Mouse (Mus musculus) neural tube, embryonic 15.5 days (tissue): Measurements from ENCODE around the gene Gm10643. TPM values are rescaled to one million over a fixed set of nuclear protein-coding genes. Genes with fewer than 3 reads are reported as not detected.

ENCODE experiments used
- ATAC-seq: fragments of 200-750 bp; cut with Nextera tagmentation; 2 replicates; pipeline ENCODE4 v1.8.0; 2017; ENCODE audit warnings: mild to moderate bottlenecking, moderate TSS enrichment, moderate library complexity; ENCODE audit not compliant: low FRiP score
- H3K27ac ChIP-seq: fragments of 300-500 bp; sonication (generic); replicated peaks from 2 replicates; pipeline ENCODE4 v1.5.1; 2015; ENCODE audit warnings: mild to moderate bottlenecking, inconsistent platforms
- H3K27me3 ChIP-seq: fragments of 300-500 bp; sonication (generic); replicated peaks from 2 replicates; pipeline ENCODE4 v1.6.1; 2015; ENCODE audit warnings: inconsistent platforms
- H3K36me3 ChIP-seq: fragments of 300-500 bp; sonication (generic); 2 replicates; pipeline ENCODE4 v1.6.1; 2015; ENCODE audit warnings: inconsistent platforms
- H3K4me1 ChIP-seq: fragments of 300-500 bp; sonication (generic); 2 replicates; pipeline ENCODE4 v1.6.1; 2015; ENCODE audit warnings: inconsistent platforms
- H3K4me2 ChIP-seq: fragments of 300-500 bp; sonication (generic); 2 replicates; pipeline ENCODE4 v1.6.1; 2015; ENCODE audit warnings: inconsistent platforms, mild to moderate bottlenecking, moderate library complexity
- H3K4me3 ChIP-seq: fragments of 300-500 bp; sonication (generic); replicated peaks from 2 replicates; pipeline ENCODE4 v1.5.1; 2015; ENCODE audit warnings: mild to moderate bottlenecking, inconsistent platforms
- H3K9ac ChIP-seq: fragments of 300-500 bp; sonication (generic); replicated peaks from 2 replicates; pipeline ENCODE4 v1.6.1; 2015; ENCODE audit warnings: mild to moderate bottlenecking, inconsistent platforms
- H3K9me3 ChIP-seq: fragments of 300-500 bp; sonication (generic); replicated peaks from 2 replicates; pipeline ENCODE4 v1.6.1; 2016; ENCODE audit warnings: inconsistent platforms
- WGBS: fragments of 180-500 bp; shearing (Covaris S2); methylation state at CpG from one replicate; pipeline ENCODE4 v1.1.7; 2015; ENCODE audit warnings: mixed read lengths; 5-methylcytosine and 5-hydroxymethylcytosine counted together
- polyA plus RNA-seq: library from polyadenylated mRNA; unstranded; fragments of >200 nt; fragmentation: Nextera tagmentation; extraction: Ambion mirVana; gene quantifications from 2 replicates; pipeline ENCODE4 v1.2.1, GENCODE M21; 2015

The Gm10643 gene
- polyA plus RNA-seq, 1 experiment from 2014 or later: 1.8 TPM

- WGBS: 86% methylated on average over 9 of the region's 9 CpGs
Observed at GRCm38 (mm10) chr8:84089277-84089676, 24.3 kb upstream of the Gm10643 start.

DNA sequence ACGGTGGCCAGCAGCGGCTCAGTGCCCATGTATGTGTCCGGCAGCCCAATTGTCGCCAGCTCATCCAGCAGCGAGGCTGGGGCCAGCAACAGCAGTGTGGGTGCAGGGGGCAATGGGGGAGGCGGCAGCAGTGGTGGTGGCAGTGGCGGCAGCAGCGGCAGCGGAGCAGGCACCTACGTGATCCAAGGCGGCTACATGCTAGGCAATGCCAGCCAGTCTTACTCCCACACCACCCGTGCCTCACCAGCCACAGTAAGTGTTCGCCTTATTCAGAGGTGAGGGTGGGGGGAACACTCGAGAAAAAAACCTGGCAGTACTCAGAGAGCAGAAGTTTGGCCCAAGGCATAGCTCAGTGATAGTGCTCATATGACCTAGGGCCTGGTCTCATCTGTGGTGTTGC is 22.9 kb upstream of the Gm10643 start:
- H3K4me1 ChIP-seq: 0 out of 2 replicates have a peak, but pooled peaks cover 9% of the 10 kb centered on the region
- H3K9ac ChIP-seq: no peak overlapping the region
- H3K27ac ChIP-seq: no peak overlapping the region
- H3K9me3 ChIP-seq: no peaks in the 10 kb centered on the region
- 94% methylated on average over 14 of the region's 14 CpGs for WGBS
- H3K36me3 ChIP-seq: peaks cover 86% of the 10 kb centered on the region
- no peaks in the 10 kb centered on the region for H3K27me3 ChIP-seq
- ATAC-seq: no peak
- no peak overlapping the region for H3K4me2 ChIP-seq
- no peak overlapping the region for H3K4me3 ChIP-seq

More at GRCm38 (mm10) chr8:84089277-84089676, 24.3 kb upstream of the Gm10643 start:
- H3K36me3 ChIP-seq: peaks cover 86% of the 10 kb centered on the region
- no peak overlapping the region for H3K27ac ChIP-seq
- H3K27me3 ChIP-seq: no peaks in the 10 kb centered on the region
- ATAC-seq: no peak
- H3K4me1 ChIP-seq: 0 out of 2 replicates have a peak, but pooled peaks cover 5% of the 10 kb centered on the region
- no peaks in the 10 kb centered on the region for H3K9me3 ChIP-seq
- no peak overlapping the region for H3K9ac ChIP-seq
- H3K4me2 ChIP-seq: no peak overlapping the region
- H3K4me3 ChIP-seq: no peak overlapping the region

DNA sequence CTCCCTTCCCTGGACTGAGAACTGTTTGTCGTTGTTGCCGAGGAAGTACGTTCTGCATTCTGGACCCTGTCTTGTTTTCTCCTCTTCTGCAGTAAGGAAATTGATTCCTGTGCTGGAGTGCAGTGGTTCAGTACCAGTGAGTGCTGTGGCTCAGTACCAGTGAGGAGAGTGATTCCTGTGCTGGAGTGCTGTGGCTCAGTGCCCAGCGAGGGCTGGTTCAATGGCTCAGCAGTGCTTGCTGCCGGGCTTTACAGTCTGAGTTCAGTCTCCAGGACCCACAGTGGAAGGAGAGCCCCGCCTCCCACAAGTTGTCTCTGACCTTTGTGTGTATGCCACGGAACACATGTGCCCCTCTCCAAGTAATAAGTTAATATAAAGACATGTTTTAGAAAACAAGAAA is 22.2 kb upstream of the Gm10643 start:
- no peak for ATAC-seq
- Histone ChIP-seq H3K36me3 (peaks cover 86% of the 10 kb centered on the region), H3K4me2 (no peak overlapping the region), H3K27ac (no peak overlapping the region), H3K4me3 (no peak overlapping the region), H3K9me3 (no peaks in the 10 kb centered on the region), H3K4me1 (0 out of 2 replicates have a peak, but pooled peaks cover 9% of the 10 kb centered on the region), H3K27me3 (no peaks in the 10 kb centered on the region), H3K9ac (no peak overlapping the region)
- 90% methylated on average over 7 of the region's 7 CpGs for WGBS

- Histone ChIP-seq H3K4me1 (0 out of 2 replicates have a peak, but pooled peaks cover 9% of the 10 kb centered on the region), H3K9ac (no peak overlapping the region), H3K9me3 (no peaks in the 10 kb centered on the region), H3K4me3 (no peak overlapping the region), H3K27ac (no peak overlapping the region), H3K4me2 (no peak overlapping the region), H3K36me3 (peaks cover 84% of the 10 kb centered on the region), H3K27me3 (no peaks in the 10 kb centered on the region)
- 40% methylated on average over 42 of the region's 42 CpGs for WGBS
- no peak for ATAC-seq
Observed at GRCm38 (mm10) chr8:84084341-84085115, 19.6 kb upstream of the Gm10643 start.

- H3K9ac ChIP-seq: no peak overlapping the region
- 0 out of 2 replicates have a peak, but pooled peaks have one; percentile 22 for ATAC-seq
- H3K4me3 ChIP-seq: no peak overlapping the region
- 16% methylated on average over 8 of the region's 8 CpGs for WGBS
- no peak overlapping the region for H3K27ac ChIP-seq
- H3K4me2 ChIP-seq: no peak overlapping the region
- peaks cover 82% of the 10 kb centered on the region for H3K36me3 ChIP-seq
- H3K9me3 ChIP-seq: no peaks in the 10 kb centered on the region
- H3K27me3 ChIP-seq: no peaks in the 10 kb centered on the region
- H3K4me1 ChIP-seq: 0 out of 2 replicates have a peak, but pooled peaks cover 9% of the 10 kb centered on the region
Observed at GRCm38 (mm10) chr8:84083829-84084241, 18.9 kb upstream of the Gm10643 start.

GRCm38 (mm10) chr8:84079206-84079605 is 14.3 kb upstream of the Gm10643 start:
- Histone ChIP-seq H3K27me3 (no peaks in the 10 kb centered on the region), H3K27ac (no peak overlapping the region), H3K9me3 (no peaks in the 10 kb centered on the region), H3K9ac (no peak overlapping the region), H3K36me3 (peaks cover 57% of the 10 kb centered on the region), H3K4me3 (no peak overlapping the region), H3K4me2 (no peak overlapping the region), H3K4me1 (peaks cover 9% of the 10 kb centered on the region)
- no peak for ATAC-seq
- 92% methylated on average over 5 of the region's 5 CpGs for WGBS

DNA sequence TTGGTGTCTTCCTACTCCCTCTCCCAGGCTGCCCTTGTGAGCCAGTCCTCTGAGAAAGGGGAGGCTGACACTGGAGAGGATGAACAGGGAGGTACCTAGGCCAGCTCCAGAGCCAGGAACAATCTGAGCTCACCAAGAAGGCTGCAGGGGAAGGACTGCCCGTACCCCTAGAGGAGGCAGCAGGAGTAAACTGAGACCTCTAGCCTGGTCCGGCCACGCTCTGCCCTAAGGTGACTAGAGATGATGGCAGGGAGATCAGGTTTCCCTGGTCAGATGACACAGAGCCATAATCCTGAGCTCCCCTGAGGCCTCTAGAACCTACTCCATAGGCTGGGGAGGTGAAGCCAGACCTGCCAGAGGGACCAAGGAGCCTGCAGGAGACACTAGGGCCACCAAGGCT is 11.9 kb upstream of the Gm10643 start:
- Histone ChIP-seq H3K4me2 (no peak overlapping the region), H3K36me3 (peaks cover 35% of the 10 kb centered on the region), H3K9ac (no peak overlapping the region), H3K4me3 (no peak overlapping the region), H3K27ac (no peak overlapping the region), H3K27me3 (no peaks in the 10 kb centered on the region), H3K9me3 (no peaks in the 10 kb centered on the region), H3K4me1 (peaks cover 29% of the 10 kb centered on the region)
- WGBS: 81% methylated on average over 3 of the region's 3 CpGs
- no peak for ATAC-seq

GRCm38 (mm10) chr8:84076412-84076811 is 11.5 kb upstream of the Gm10643 start:
- peaks cover 34% of the 10 kb centered on the region for H3K36me3 ChIP-seq
- WGBS: 91% methylated on average over 1 of the region's 1 CpGs
- H3K4me2 ChIP-seq: no peak overlapping the region

GRCm38 (mm10) chr8:84073230-84073976 is 8.5 kb upstream of the Gm10643 start:
- 37% methylated on average over 10 of the region's 10 CpGs for WGBS
- H3K36me3 ChIP-seq: peaks cover 11% of the 10 kb centered on the region
- no peak overlapping the region for H3K4me3 ChIP-seq
- 0 out of 2 replicates have a peak overlapping the region, but pooled peaks have one; percentile 26 for H3K9ac ChIP-seq
- no peaks in the 10 kb centered on the region for H3K9me3 ChIP-seq
- H3K4me2 ChIP-seq: peak overlapping the region; percentile 30
- ATAC-seq: peak; percentile 53; the same call in 1 of the 2 replicates
- peaks cover 62% of the 10 kb centered on the region for H3K4me1 ChIP-seq
- peak overlapping the region; percentile 73 for H3K27ac ChIP-seq
- no peaks in the 10 kb centered on the region for H3K27me3 ChIP-seq

More at GRCm38 (mm10) chr8:84076412-84076811, 11.5 kb upstream of the Gm10643 start:
- no peak for ATAC-seq
- no peak overlapping the region for H3K4me3 ChIP-seq
- H3K27me3 ChIP-seq: no peaks in the 10 kb centered on the region
- H3K9ac ChIP-seq: no peak overlapping the region
- H3K9me3 ChIP-seq: no peaks in the 10 kb centered on the region
- peaks cover 33% of the 10 kb centered on the region for H3K4me1 ChIP-seq
- no peak overlapping the region for H3K27ac ChIP-seq

GRCm38 (mm10) chr8:84072321-84072720 is 7.4 kb upstream of the Gm10643 start:
- no peak for ATAC-seq
- Histone ChIP-seq H3K9me3 (no peaks in the 10 kb centered on the region), H3K4me1 (peaks cover 73% of the 10 kb centered on the region), H3K4me2 (no peak overlapping the region), H3K9ac (no peak overlapping the region), H3K27me3 (no peaks in the 10 kb centered on the region), H3K27ac (peak overlapping the region; percentile 73; the same call in 1 of the 2 replicates), H3K36me3 (peaks cover 11% of the 10 kb centered on the region), H3K4me3 (no peak overlapping the region)
- whole genome bisulfite sequencing: 88% methylated on average over 10 of the region's 10 CpGs

DNA sequence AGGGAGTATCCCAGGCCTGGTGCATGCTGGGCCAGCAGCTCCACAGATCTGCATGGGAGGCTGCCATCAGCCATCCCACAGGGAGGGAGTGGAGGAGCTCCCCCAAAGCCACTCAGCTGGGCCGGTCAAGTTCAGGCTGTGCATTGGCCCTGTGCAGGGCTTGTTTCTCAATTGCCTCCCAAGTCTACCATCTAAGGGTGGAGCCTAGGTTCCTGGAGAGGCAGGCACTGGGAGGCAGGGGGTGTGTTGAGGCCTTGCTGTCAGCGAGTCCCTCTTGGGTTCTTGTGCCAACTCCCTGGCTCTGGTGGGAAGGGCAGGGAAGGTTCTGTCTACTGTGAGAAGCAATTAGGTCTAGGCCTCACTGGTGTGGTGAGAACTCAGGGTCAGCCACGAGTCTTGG is 7.0 kb upstream of the Gm10643 start:
- Histone ChIP-seq H3K9ac (no peak overlapping the region), H3K4me1 (peaks cover 74% of the 10 kb centered on the region), H3K4me3 (no peak overlapping the region), H3K36me3 (peaks cover 11% of the 10 kb centered on the region), H3K27ac (no peak overlapping the region), H3K9me3 (no peaks in the 10 kb centered on the region), H3K27me3 (no peaks in the 10 kb centered on the region), H3K4me2 (no peak overlapping the region)
- no peak for ATAC-seq
- 75% methylated on average over 3 of the region's 3 CpGs for WGBS
